Mouse (Mus musculus): ENCODE measurements around the gene Ric3.

DNA sequence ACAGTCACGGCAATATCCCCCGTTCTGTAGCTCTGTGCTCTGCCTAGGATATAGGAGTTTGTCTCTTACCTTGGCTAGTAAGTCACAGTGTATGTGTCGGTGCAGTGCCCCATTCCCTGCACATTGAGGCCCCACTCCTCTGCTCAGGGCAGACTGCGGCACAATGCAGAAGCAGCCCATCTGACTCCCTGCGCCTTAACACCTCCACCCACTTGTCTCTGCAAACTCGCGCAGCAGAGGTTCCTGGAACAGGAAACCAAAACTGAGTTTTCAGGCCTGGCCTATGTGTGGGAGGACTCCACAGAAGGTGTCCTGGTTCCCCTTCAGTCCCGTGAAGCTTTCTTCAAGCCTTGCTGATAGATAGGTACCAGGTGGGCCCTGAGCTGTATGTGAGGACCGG lies 91.9 kb downstream of the Ric3 start:
- TF ChIP-seq CTCF (IDR thresholded peaks at IDR 0.05; ENCODE audit: low read depth, low read length): no peak
- TF ChIP-seq GATA1 (IDR thresholded peaks at IDR 0.05; ENCODE audit: borderline replicate concordance, low read length): no peak
- no peak for TF ChIP-seq TAL1 (conservative IDR thresholded peaks at IDR 0.05; ENCODE audit: low read depth, low read length)
- no peak for TF ChIP-seq POLR2AphosphoS5 (IDR thresholded peaks at IDR 0.05; ENCODE audit: insufficient replicate concordance, low read depth, low read length)
- TF ChIP-seq GATA2 (IDR thresholded peaks at IDR 0.05; ENCODE audit: borderline replicate concordance, low read depth, low read length): no peak

Data from G1E (cell line).